Mouse (Mus musculus) testis, adult 2 months (tissue): ENCODE results near the gene Arg2.

Experiments used
- CTCF ChIP-seq: fragments of 200-500 bp; IDR thresholded peaks from 2 replicates; pipeline ENCODE4 v1.5.1; 2012; ENCODE audit warnings: low read depth, mild to moderate bottlenecking, inconsistent platforms, low read length, moderate library complexity; ENCODE audit not compliant: control insufficient read depth, insufficient read depth, insufficient replicate concordance
- POLR2A ChIP-seq: fragments of 200-500 bp; IDR thresholded peaks from 2 replicates; pipeline ENCODE4 v1.6.1; 2012; ENCODE audit warnings: low read depth, mild to moderate bottlenecking, inconsistent platforms, low read length, moderate library complexity; ENCODE audit not compliant: control insufficient read depth

- TF ChIP-seq CTCF (no peak), POLR2A (no peak)
These were observed 71.3 kb downstream of the Arg2 start for GRCm38 (mm10) chr12:79201882-79202281.
